In the genomic region with DNA sequence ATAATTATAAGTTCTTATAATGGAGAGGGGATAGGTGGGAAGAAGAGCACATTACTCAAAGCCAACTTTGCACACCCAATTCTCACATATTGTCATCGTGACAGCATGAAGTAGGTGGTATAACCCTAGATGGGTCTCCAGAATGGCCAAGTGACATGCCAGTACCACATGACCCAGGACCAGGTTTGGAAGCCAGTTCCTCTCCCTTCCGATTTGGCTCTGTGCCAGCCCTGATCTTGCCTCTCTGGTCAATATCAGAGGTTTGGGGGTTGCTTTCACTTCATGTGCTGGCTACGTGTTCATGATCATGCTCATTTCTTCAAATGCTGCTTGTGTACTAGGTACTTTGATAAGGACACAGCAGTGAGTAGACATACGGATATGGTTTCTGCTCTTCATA, we compare ENCODE assay signal across 23 mouse cellular contexts. TPM values are rescaled to one million over a fixed set of nuclear protein-coding genes. Genes with fewer than 3 reads are reported as not detected.
A peak's percentile ranks its signal among the peaks of the same experiment; 100 is the strongest.
DNase-seq lines count a peak whose midpoint lies in the region; ATAC-seq and TF ChIP-seq lines count a peak whose summit lies in the region.
"Had no signal": no experiment of that assay in that cellular context is flagged by ENCODE, and none has a peak within 500 bp of the region (broad histone marks: within the 10 kb centered on the region; RNA-seq: fewer than 3 reads in every experiment).

No protein-coding gene starts in this region.

- 85% methylated on average over 4 of the region's 4 CpGs for WGBS in heart, embryonic 10.5 days
- 81% methylated on average over 4 of the region's 4 CpGs for WGBS in heart, embryonic 12.5 days
- WGBS in liver, embryonic 12.5 days (ENCODE audit: insufficient replicate concordance), result 62% methylated on average over 4 of the region's 4 CpGs
- WGBS in kidney, adult 2 months, result 91% methylated on average over 4 of the region's 4 CpGs

- no peak overlapping the region for H3K9ac ChIP-seq in heart, embryonic 12.5 days
- no peak overlapping the region for H3K9ac ChIP-seq in liver, embryonic 12.5 days

- no peak overlapping the region for H3K27ac ChIP-seq in heart, embryonic 10.5 days
- H3K27ac ChIP-seq in heart, embryonic 12.5 days (ENCODE audit: poor library complexity, severe bottlenecking), result no peak overlapping the region
- H3K27ac ChIP-seq in liver, embryonic 12.5 days, result no peak overlapping the region
- no peak overlapping the region for H3K27ac ChIP-seq in kidney, adult 2 months (ENCODE audit: insufficient read depth, low read depth, low read length)

- intact Hi-C loops in heart, postnatal 14 days (cut with DNase I), result no loop called here

- H3K36me3 ChIP-seq in heart, embryonic 10.5 days, result no peaks in the 10 kb centered on the region
- no peaks in the 10 kb centered on the region for H3K36me3 ChIP-seq in heart, embryonic 12.5 days
- H3K36me3 ChIP-seq in myocyte (ENCODE audit: control insufficient read depth, insufficient read depth), result peaks cover 33% of the 10 kb centered on the region
- no peaks in the 10 kb centered on the region for H3K36me3 ChIP-seq in liver, embryonic 12.5 days
- no peaks in the 10 kb centered on the region for H3K36me3 ChIP-seq in kidney, adult 2 months (ENCODE audit: control insufficient read depth, insufficient read depth, low read length)
- H3K36me3 ChIP-seq: G1E had no signal

- H3K27me3 ChIP-seq in heart, embryonic 10.5 days (ENCODE audit: insufficient read depth, poor library complexity, severe bottlenecking), result no peaks in the 10 kb centered on the region
- H3K27me3 ChIP-seq in heart, embryonic 12.5 days (replicated peaks), result no peaks in the 10 kb centered on the region
- no peaks in the 10 kb centered on the region for H3K27me3 ChIP-seq in myocyte (ENCODE audit: control insufficient read depth, insufficient read depth, insufficient read length)
- no peaks in the 10 kb centered on the region for H3K27me3 ChIP-seq in liver, embryonic 12.5 days (replicated peaks)
- no peaks in the 10 kb centered on the region for H3K27me3 ChIP-seq in kidney, adult 2 months (replicated peaks; ENCODE audit: control insufficient read depth, insufficient read depth, low read length)
- H3K27me3 ChIP-seq: CH12.LX, Patski had no signal

- no peak overlapping the region for H3ac ChIP-seq in myocyte (ENCODE audit: control insufficient read depth, insufficient read length)

- ATAC-seq in heart, embryonic 12.5 days (ENCODE audit: insufficient number of reproducible peaks, low FRiP score), result no peak
- no peak for ATAC-seq in liver, embryonic 12.5 days
- ATAC-seq: activated CD4-positive, CD25-positive, alpha-beta regulatory T cell, adult 4 months; CD4-positive, CD25-positive, alpha-beta regulatory T cell, adult 4 months; Patski had no signal

- no peaks in the 10 kb centered on the region for H3K4me1 ChIP-seq in heart, embryonic 10.5 days
- H3K4me1 ChIP-seq in heart, embryonic 12.5 days (replicated peaks), result no peaks in the 10 kb centered on the region
- H3K4me1 ChIP-seq in liver, embryonic 12.5 days, result no peaks in the 10 kb centered on the region
- H3K4me1 ChIP-seq in kidney, adult 2 months (ENCODE audit: control insufficient read depth, insufficient read depth, low read length), result no peaks in the 10 kb centered on the region

- no peak for TF ChIP-seq CTCF in kidney, adult 2 months (conservative IDR thresholded peaks at IDR 0.05; ENCODE audit: insufficient read depth, insufficient read length, low read depth, low read length)

- TF ChIP-seq POLR2A in myocyte (IDR thresholded peaks at IDR 0.05; ENCODE audit: insufficient read length, low read depth), result no peak
- TF ChIP-seq POLR2A in kidney, adult 2 months (IDR thresholded peaks at IDR 0.05; ENCODE audit: low read depth, low read length), result no peak

- peak; percentile 88 for DNase-seq in heart, adult 11 months
- no peak for DNase-seq in heart, postnatal 14 days
- peak; percentile 59 for DNase-seq in heart, embryonic 10.5 days (ENCODE audit: low spot score)
- peak; percentile 47 for DNase-seq in 3T3-L1 (ENCODE audit: low read depth, low spot score)
- no peak for DNase-seq in kidney, adult 2 months
- DNase-seq: adrenal gland, adult 2 months; adrenal gland, adult 8-10 months; adrenal gland, postnatal 10 days; adrenal gland, postnatal 14 days; adrenal gland, postnatal 25 days; adrenal gland, postnatal 36 days; B cell, adult 2 months; cerebellum, adult 11 months; cerebellum, adult 11-12 months; cerebellum, adult 18-20 months had no signal

- no peaks in the 10 kb centered on the region for H3K79me2 ChIP-seq in myocyte (ENCODE audit: control insufficient read depth, insufficient read depth)

- no peak overlapping the region for H3K4me3 ChIP-seq in heart, embryonic 10.5 days
- no peak overlapping the region for H3K4me3 ChIP-seq in heart, embryonic 12.5 days
- H3K4me3 ChIP-seq in myocyte, result no peak overlapping the region
- no peak overlapping the region for H3K4me3 ChIP-seq in liver, embryonic 12.5 days
- H3K4me3 ChIP-seq in kidney, adult 2 months (ENCODE audit: insufficient read depth, low read depth, low read length), result no peak overlapping the region

- no peaks in the 10 kb centered on the region for H3K9me3 ChIP-seq in heart, embryonic 10.5 days
- H3K9me3 ChIP-seq in heart, embryonic 12.5 days (replicated peaks), result no peaks in the 10 kb centered on the region
- no peaks in the 10 kb centered on the region for H3K9me3 ChIP-seq in liver, embryonic 12.5 days (replicated peaks)
- H3K9me3 ChIP-seq: G1E had no signal

- H3K4me2 ChIP-seq in heart, embryonic 12.5 days, result no peak overlapping the region
- no peak overlapping the region for H3K4me2 ChIP-seq in myocyte (ENCODE audit: low read depth)
- no peak overlapping the region for H3K4me2 ChIP-seq in liver, embryonic 12.5 days

TF ChIP-seq in myocyte, 11 proteins besides CTCF, POLR2A, EP300 and RAD21:
- TF ChIP-seq POLR2AphosphoS2 (IDR thresholded peaks at IDR 0.05; ENCODE audit: insufficient read length, low read depth) (peak; percentile 80), MYOD1 (IDR thresholded peaks at IDR 0.05; ENCODE audit: control insufficient read depth in 1 of 3, insufficient read length in 2 of 3, low read depth in 2 of 3) (no peak), MAX (IDR thresholded peaks at IDR 0.05; ENCODE audit: low read depth) (no peak)

RNA-seq across cellular contexts. Expression of gene Ptgs1, which starts 22.3 kb away (rescaled TPM):
- 10 to 100 TPM; 19.0 to 21.4 TPM for total RNA-seq in heart, postnatal 14 days (2021)
- polyA plus RNA-seq in heart, embryonic 10.5 days (2016; fragmentation: Nextera tagmentation; extraction: Ambion mirVana), result 12.2 and 16.4 TPM in 2 replicates
- 25.5 and 27.2 TPM in 2 replicates for polyA plus RNA-seq in heart, embryonic 12.5 days (2016; fragmentation: Nextera tagmentation; extraction: Ambion mirVana)
- polyA plus RNA-seq in myocyte (2012; fragmentation: generic; extraction: Trizol), result 122 TPM
- polyA plus RNA-seq in liver, embryonic 12.5 days (2016; fragmentation: Nextera tagmentation; extraction: Ambion mirVana), result 21.1 and 21.4 TPM in 2 replicates
- polyA plus RNA-seq in kidney, adult 2 months (2012; rRNA removed), result 25.6 and 28.2 TPM in 2 replicates

Comparison
In these comparisons a context has a peak if more than half of its experiments do, and no peak if none do; other contexts are left out.
1. DNase-seq: peak in heart, adult 11 months (single experiment), heart, embryonic 10.5 days (single experiment) and 3T3-L1 (single experiment); none in heart, postnatal 14 days (0 of 2) and kidney, adult 2 months (single experiment).